Mouse (Mus musculus) stomach, postnatal 0 days (tissue): ENCODE data around the gene Tmem214. TPM values are rescaled to one million over a fixed set of nuclear protein-coding genes. Genes with fewer than 3 reads are reported as not detected.
A peak's percentile ranks its signal among the peaks of the same experiment; 100 is the strongest.

Experiments used
- ATAC-seq: fragments of 200-750 bp; cut with Nextera tagmentation; 2 replicates; pipeline ENCODE4 v1.8.0; 2017; ENCODE audit not compliant: low FRiP score, low TSS enrichment
- DNase-seq: peaks from one replicate; pipeline ENCODE4 v3.0.0-alpha.2; 2016; ENCODE audit warnings: low spot score
- H3K27ac ChIP-seq: fragments of 300-500 bp; sonication (generic); replicated peaks from 2 replicates; pipeline ENCODE4 v1.5.1; 2014; ENCODE audit warnings: mild to moderate bottlenecking, control low read depth
- H3K27me3 ChIP-seq: fragments of 300-500 bp; sonication (generic); 2 replicates; pipeline ENCODE4 v1.6.1; 2014; ENCODE audit warnings: low read length; ENCODE audit not compliant: control insufficient read depth, insufficient read depth
- H3K36me3 ChIP-seq: fragments of 300-500 bp; sonication (generic); 2 replicates; pipeline ENCODE4 v1.6.1; 2014; ENCODE audit warnings: low read length, mixed read lengths; ENCODE audit not compliant: control insufficient read depth, insufficient read depth
- H3K4me1 ChIP-seq: fragments of 300-500 bp; sonication (generic); replicated peaks from 2 replicates; pipeline ENCODE4 v1.6.1; 2014; ENCODE audit warnings: antibody characterized with exemption; ENCODE audit not compliant: control insufficient read depth, insufficient read depth
- H3K4me2 ChIP-seq: fragments of 300-500 bp; sonication (generic); replicated peaks from 2 replicates; pipeline ENCODE4 v1.6.1; 2014; ENCODE audit warnings: low read depth, mild to moderate bottlenecking, control low read depth, moderate library complexity
- H3K4me3 ChIP-seq: fragments of 300-500 bp; sonication (generic); 2 replicates; pipeline ENCODE4 v1.5.1; 2014; ENCODE audit warnings: low read depth, low read length, control low read depth
- H3K9ac ChIP-seq: fragments of 300-500 bp; sonication (generic); 2 replicates; pipeline ENCODE4 v1.6.1; 2014; ENCODE audit warnings: mild to moderate bottlenecking, low read length, control low read depth, mixed read lengths
- H3K9me3 ChIP-seq: fragments of 300-500 bp; sonication (generic); 2 replicates; pipeline ENCODE4 v1.6.1; 2016; ENCODE audit warnings: low read length; ENCODE audit not compliant: control insufficient read depth
- CTCF ChIP-seq: IDR thresholded peaks from 2 replicates; pipeline ENCODE4 v1.5.1; 2016; ENCODE audit warnings: antibody characterized with exemption, low read depth, mild to moderate bottlenecking, moderate library complexity
- EP300 ChIP-seq: optimal IDR thresholded peaks from 2 replicates; pipeline ENCODE3; 2016; ENCODE audit warnings: antibody characterized with exemption
- WGBS: fragments of 180-500 bp; shearing (Covaris S2); extraction: QIAGEN DNeasy Blood & Tissue Kit; methylation state at CpG from one replicate; pipeline ENCODE4 v1.1.7; 2014; 5-methylcytosine and 5-hydroxymethylcytosine counted together
- polyA plus RNA-seq: library from polyadenylated mRNA; unstranded; fragments of >200 nt; fragmentation: Nextera tagmentation; extraction: Ambion mirVana; gene quantifications from 2 replicates; pipeline ENCODE4 v1.2.1, GENCODE M21; 2015

Gene Tmem214
- polyA plus RNA-seq, 1 experiment from 2014 or later, result 57.3 TPM

DNA sequence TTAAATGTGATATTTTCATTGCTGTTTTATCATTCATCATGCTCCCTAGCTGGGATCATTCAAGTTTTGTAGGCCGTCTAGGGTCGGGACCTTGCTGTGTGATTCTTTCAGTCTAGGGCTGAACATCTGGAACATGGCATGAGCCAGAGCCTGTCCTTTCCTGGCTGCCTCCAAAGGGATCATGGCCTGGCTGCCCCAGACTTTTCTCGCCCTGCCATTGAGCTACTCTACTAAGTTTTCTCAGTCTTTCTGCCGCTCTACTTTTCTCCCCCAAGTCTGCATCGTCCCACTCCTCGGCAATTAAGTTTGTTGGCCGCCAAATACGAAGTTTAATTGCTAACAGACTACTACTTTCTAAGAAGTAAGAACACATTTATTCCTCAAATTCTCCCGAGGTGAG lies 1.2 kb downstream of the Tmem214 start:
- WGBS, result 18% methylated on average over 9 of the region's 9 CpGs
- TF ChIP-seq EP300 (no peak), CTCF (no peak)
- no peak overlapping the region; the same call in 1 of the 2 replicates for H3K9ac ChIP-seq
- peak overlapping the region; percentile 89 for H3K4me3 ChIP-seq
- ATAC-seq (no peak), DNase-seq (no peak)
- no peak overlapping the region for H3K27ac ChIP-seq
- H3K27me3 ChIP-seq, result no peaks in the 10 kb centered on the region
- peaks cover 17% of the 10 kb centered on the region for H3K36me3 ChIP-seq
- peak overlapping the region; percentile 84 for H3K4me2 ChIP-seq
- no peaks in the 10 kb centered on the region for H3K9me3 ChIP-seq
- 0 out of 2 replicates have a peak, but pooled peaks cover 2% of the 10 kb centered on the region for H3K4me1 ChIP-seq

GRCm38 (mm10) chr5:30869405-30870130 lies 1.8 kb downstream of the Tmem214 start:
- ATAC-seq (peak; percentile 92), DNase-seq (peak; percentile 93)
- H3K27ac ChIP-seq, result peak overlapping the region; percentile 65
- no peaks in the 10 kb centered on the region for H3K9me3 ChIP-seq
- peak overlapping the region; percentile 84 for H3K4me2 ChIP-seq
- peak overlapping the region; percentile 89 for H3K4me3 ChIP-seq
- 0% methylated on average over 63 of the region's 63 CpGs for WGBS
- H3K9ac ChIP-seq, result peak overlapping the region; percentile 93
- TF ChIP-seq CTCF (peak; percentile 25; the same call in 1 of the 2 replicates), EP300 (no peak)
- H3K4me1 ChIP-seq, result 0 out of 2 replicates have a peak, but pooled peaks cover 2% of the 10 kb centered on the region
- H3K27me3 ChIP-seq, result no peaks in the 10 kb centered on the region
- H3K36me3 ChIP-seq, result peaks cover 22% of the 10 kb centered on the region

GRCm38 (mm10) chr5:30870131-30870406 lies 2.3 kb downstream of the Tmem214 start:
- no peaks in the 10 kb centered on the region for H3K27me3 ChIP-seq
- DNase-seq, result no peak
- ATAC-seq, result no peak
- no peaks in the 10 kb centered on the region for H3K9me3 ChIP-seq
- H3K4me2 ChIP-seq, result peak overlapping the region; percentile 84
- peak overlapping the region; percentile 89 for H3K4me3 ChIP-seq
- 13% methylated on average over 2 of the region's 2 CpGs for WGBS
- H3K4me1 ChIP-seq, result 0 out of 2 replicates have a peak, but pooled peaks cover 2% of the 10 kb centered on the region
- no peak for TF ChIP-seq EP300
- no peak for TF ChIP-seq CTCF
- H3K36me3 ChIP-seq, result peaks cover 23% of the 10 kb centered on the region
- H3K27ac ChIP-seq, result peak overlapping the region; percentile 65
- H3K9ac ChIP-seq, result peak overlapping the region; percentile 93

- TF ChIP-seq CTCF (no peak), EP300 (no peak)
- ATAC-seq (no peak), DNase-seq (no peak)
- Histone ChIP-seq H3K4me2 (no peak overlapping the region), H3K4me3 (no peak overlapping the region), H3K36me3 (peaks cover 35% of the 10 kb centered on the region), H3K9ac (no peak overlapping the region), H3K9me3 (no peaks in the 10 kb centered on the region), H3K27ac (no peak overlapping the region), H3K4me1 (0 out of 2 replicates have a peak, but pooled peaks cover 2% of the 10 kb centered on the region), H3K27me3 (no peaks in the 10 kb centered on the region)
- 93% methylated on average over 9 of the region's 9 CpGs for WGBS
These were observed 4.8 kb downstream of the Tmem214 start for GRCm38 (mm10) chr5:30872574-30872973.

DNA sequence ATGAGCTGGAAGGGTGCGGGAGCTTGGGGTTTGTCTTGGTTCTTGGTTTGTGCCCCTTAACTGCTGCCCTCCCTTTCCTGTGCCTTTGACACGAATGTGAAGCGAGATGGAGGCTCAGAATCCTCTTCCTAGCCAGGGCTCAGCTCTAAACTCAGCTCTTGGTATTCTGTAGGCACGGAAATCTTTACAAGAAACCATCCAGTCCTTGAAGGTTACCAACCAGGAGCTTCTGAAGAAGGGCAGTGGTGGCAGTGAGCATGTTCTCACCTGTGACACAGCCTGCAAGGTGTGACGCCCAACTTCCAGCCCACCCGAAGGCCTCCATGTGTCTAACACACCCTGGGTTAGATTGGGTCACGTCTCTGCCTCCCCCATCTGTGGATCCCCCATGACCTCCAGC lies 6.6 kb downstream of the Tmem214 start:
- Histone ChIP-seq H3K4me2 (no peak overlapping the region), H3K27ac (no peak overlapping the region), H3K9me3 (no peaks in the 10 kb centered on the region), H3K4me1 (no peaks in the 10 kb centered on the region), H3K36me3 (peaks cover 37% of the 10 kb centered on the region), H3K4me3 (no peak overlapping the region), H3K9ac (no peak overlapping the region), H3K27me3 (no peaks in the 10 kb centered on the region)
- DNase-seq (no peak), ATAC-seq (no peak)
- WGBS, result 85% methylated on average over 7 of the region's 7 CpGs
- TF ChIP-seq CTCF (no peak), EP300 (no peak)

DNA sequence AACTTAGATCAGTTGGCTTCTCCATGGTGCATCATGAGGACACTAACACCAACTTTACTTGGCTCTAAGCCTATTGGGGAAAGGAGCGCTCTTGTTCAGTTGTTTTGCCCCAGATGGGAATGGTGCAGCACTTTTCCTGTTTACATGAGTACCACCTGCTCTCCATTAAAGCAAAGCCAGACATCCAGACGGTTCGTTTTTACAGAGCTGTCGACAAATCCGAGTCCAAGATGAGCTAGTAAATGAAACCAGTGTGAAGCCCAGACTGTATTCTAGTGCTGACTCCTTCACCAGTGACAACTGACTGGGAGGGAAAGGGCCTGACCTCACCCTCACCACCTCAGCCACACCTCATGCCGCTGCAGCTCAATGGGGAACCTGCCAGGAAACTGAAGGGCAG lies 10.8 kb downstream of the Tmem214 start:
- WGBS, result 25% methylated on average over 6 of the region's 6 CpGs
- DNase-seq, result no peak

More for the DNA sequence above, 10.8 kb downstream of the Tmem214 start:
- H3K4me3 ChIP-seq, result no peak overlapping the region
- H3K27ac ChIP-seq, result no peak overlapping the region
- H3K4me2 ChIP-seq, result no peak overlapping the region
- peaks cover 23% of the 10 kb centered on the region for H3K36me3 ChIP-seq
- no peak for TF ChIP-seq CTCF
- TF ChIP-seq EP300, result no peak
- no peaks in the 10 kb centered on the region for H3K9me3 ChIP-seq
- no peaks in the 10 kb centered on the region for H3K27me3 ChIP-seq
- no peaks in the 10 kb centered on the region for H3K4me1 ChIP-seq
- ATAC-seq, result peak; percentile 13; the same call in 1 of the 2 replicates
- no peak overlapping the region for H3K9ac ChIP-seq
